Mouse (Mus musculus): ENCODE measurements at regions not wholly inside any gene's neighbourhood (a gene's known extent, or its start where the extent isn't known, plus 50 kb on each side); places are given as distances from the start of the nearest gene placed in this dataset.

DNA sequence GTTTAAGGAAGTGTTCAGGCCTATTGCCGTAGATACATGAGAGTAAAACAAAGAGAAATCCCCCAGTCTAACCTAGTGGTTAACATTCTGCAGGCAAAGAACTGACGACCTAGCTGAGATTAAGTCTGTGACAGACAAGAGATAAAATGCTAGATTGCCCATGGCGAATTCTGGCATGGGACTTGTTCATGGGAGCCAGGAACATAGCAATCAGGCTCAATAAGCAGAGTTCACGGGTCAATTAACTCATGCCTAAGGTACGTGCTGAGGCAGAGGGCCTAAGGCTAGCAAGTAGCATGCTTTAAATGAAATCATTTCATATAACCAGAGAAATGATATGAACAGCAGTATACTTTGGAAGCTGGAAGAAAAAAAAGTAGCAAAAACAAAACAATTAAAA, 1119.2 kb upstream of the Adgrl2 start:
- no peak for DNase-seq (ENCODE audit: inconsistent ontology term)

DNA sequence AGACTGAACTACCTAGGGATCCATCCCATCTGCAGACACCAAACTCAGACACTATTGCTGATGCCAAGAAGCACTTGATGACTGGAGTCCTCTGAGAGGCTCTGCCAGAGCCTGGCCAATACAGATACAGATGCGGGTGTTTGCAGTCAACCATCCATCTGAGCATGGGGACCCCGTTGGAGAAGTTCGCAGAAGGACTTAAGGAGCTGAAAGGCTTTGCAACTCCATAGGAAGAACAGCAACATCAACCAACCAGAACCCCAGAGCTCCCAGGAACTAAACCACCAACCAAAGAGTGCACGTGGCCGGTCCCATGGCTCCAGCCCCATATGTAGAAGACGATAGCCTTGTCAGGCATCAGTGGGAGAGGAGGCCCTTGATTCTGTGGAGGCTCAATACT, 1121.9 kb upstream of the Adgrl2 start:
- DNase-seq (ENCODE audit: inconsistent ontology term): no peak

DNA sequence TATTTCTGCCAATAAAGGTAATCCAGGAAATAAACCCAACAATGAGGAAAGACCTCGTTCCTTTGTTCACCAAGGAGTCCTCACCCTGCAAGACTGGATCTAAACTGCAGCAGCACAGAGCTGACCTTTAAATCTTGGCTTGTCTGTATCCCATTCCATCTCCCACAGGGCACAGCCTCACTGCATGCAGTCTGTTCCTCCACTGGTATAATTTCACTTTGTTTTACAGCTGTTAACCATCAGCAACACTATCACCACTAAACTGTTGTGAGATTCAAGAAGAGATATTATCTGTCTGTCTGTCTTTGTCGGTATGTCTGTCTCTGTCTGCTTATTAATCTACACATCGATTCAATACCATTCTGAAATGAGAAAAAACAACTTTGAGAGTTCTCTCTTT, 1129.5 kb upstream of the Adgrl2 start:
- no peak for DNase-seq (ENCODE audit: inconsistent ontology term)

DNA sequence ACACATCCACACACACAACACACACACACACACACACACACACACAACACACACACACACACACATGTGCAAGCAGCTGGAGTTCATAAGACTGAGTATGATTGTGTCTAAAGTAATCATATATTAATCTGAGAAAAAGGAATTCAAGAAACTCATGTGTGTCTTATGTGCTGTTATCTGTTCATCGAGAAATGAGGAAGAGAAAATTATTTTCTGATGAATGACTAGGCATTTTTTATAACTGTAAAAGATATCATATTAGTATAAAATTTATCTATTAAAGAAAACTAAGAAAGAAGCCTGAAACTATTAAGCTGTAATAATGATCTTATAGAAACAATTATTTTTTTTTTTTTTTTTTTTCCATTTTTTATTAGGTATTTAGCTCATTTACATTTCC, 1156.3 kb upstream of the Adgrl2 start:
- DNase-seq (ENCODE audit: inconsistent ontology term): no peak

DNA sequence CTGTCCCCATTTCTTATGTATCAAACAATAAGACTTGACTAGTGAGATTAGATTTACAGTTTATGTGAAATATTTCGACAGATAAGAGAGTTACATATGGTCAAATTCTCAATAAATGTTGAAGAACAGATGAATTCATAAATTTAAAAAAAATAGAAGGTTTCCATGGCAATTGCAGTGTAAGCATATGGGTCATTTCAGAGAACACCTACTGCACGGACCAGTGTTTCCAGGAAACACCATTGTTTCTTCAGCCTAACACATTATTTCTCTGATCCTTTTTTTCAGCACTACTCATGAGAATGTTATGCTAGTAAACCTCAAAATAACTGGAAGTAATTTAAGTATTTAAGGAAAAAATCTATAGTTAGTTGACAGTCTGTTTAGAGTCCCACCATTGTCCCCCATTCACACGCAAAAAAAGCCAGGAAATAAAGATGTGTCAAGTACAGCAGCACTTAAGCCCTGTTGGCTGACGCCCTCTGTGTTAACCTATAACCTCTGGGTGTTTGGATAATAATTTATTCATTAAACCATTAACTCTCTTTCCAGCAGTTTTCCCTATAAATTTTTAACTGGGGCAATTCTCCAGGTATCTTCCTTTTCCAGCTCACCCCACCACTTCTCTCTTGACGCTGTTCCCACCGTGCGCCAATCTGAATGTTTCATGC, 1160.9 kb upstream of the Adgrl2 start:
- DNase-seq (ENCODE audit: inconsistent ontology term): no peak

DNA sequence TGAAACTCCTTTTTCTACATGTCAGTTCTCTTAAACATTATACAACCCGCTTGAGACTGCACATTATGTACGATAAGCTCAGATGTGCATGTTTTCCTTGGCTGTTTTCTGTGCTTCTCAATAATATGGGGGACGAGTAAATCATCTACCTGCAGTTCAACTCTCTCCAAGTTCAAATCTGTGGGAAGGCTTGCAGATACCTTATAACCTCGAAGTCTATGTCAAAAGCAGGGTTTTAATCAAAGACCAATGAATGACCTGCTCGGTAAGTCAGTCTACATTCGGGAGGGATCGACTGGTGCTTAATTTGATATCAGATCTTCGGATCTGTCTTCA, 1161.4 kb upstream of the Adgrl2 start:
- no peak for DNase-seq (ENCODE audit: inconsistent ontology term)

DNA sequence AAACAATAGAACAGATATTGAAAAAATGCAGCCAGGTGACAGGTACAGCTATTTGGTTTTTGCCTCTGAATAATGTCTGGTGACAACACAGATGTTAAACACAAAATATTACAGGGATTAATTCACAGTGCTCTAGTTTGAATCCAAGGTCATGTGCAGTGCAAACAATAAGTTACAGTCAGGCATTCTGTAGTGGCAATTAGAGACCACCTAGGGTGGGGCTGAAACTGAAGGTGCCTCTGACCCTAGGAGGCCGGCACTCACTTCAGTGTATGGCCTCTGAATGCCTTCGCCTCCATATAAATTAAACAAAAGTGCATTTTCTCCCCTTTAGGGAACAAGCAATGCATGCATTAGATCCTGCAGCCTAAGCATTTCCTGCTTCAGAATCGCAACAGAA, 1162.5 kb upstream of the Adgrl2 start:
- DNase-seq (ENCODE audit: inconsistent ontology term): no peak

DNA sequence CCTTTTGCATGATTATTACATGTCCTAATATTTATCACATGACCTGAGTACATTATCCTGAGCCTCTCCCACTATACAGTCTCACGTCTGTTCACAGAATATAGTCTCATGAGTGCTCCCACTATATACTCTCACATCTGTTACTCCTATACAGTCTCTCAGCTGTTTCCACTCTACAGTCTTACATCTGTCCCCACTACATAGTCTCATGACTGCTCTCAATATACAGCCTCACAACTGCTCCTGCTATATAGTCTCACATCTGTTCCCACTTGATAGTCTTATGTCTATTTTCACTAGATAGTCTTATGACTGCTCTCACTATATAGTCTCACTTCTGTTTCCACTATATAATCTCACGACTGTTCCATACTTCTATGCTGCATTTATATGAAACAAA, 1195.5 kb upstream of the Adgrl2 start:
- no peak for DNase-seq (ENCODE audit: inconsistent ontology term)

DNA sequence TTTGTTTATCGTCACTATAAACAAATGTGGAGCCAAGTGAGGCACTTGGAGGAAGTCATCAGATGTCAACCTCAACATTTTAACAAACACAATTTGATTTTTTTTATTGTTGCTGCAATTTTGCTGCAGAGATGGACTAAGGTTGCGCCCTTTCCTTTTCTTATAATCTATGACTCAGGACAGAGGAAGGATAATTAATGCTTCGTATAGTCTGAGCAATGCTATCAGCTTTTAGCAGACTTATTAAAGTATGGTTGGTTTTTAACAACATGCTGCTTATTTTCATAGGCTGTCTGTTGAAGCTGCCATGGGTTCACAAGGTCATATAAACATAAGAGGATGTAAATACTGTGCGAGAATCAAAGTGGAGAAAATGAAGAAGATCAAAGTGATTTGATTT, 1202.8 kb upstream of the Adgrl2 start:
- no peak for DNase-seq (ENCODE audit: inconsistent ontology term)

DNA sequence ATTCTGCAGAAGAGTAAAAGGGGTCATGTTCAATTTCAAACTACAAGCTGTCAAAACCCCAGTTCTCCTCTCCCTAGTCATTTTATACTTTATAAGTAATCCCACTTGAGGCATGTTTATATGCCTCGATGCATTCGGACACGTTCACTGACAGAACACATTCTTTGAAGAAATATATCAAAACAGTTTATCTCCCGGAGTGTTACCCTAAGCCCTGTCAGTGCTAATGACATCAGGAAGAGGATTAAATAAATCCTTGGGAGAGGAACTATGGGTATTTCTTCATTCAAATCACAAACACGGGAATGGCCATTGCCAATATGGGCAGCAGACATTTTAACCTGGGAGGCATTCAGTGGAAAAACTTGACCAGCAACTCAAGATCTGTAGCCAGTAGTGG, 1208.1 kb upstream of the Adgrl2 start:
- DNase-seq (ENCODE audit: inconsistent ontology term): no peak

DNA sequence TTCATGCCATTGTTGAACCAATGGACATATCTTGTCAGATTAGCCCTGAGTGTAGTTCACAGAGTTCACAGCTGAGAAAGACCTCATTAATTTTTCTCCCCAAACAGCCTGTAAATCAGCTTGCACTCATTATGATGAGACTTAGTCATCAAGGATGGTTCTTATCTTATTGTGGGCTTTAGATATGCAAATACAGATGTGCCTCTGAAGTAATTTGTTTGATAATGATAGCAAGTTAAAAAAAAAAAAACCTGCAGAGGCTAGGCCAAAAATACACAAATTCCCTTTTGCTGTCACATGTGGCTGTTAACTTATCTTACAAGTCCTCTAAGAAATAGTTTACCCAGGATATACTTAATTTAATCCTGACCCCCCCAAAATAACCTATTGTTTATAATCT, 1215.5 kb upstream of the Adgrl2 start:
- no peak for DNase-seq (ENCODE audit: inconsistent ontology term)

DNA sequence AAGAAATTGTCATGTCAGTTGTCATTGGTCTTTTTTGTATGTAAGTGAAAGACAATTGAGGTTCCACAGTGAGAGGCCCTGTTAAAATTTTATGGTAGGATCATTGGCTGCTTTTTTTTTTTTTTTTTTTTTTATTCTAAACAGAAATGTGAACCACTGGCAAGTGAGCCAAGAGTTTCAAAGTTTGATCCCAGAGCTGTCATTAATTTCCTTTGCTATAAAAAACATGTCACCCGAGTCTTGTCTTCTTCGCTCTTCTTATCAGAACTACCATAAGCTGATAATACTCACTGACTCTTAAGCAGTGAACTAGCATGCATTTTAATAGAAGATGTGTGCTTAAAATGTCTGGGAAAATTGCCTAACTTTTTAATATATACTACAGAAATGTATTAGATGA, 1204.4 kb upstream of the Adgrl4 start:
- no peak for DNase-seq (ENCODE audit: inconsistent ontology term)

DNA sequence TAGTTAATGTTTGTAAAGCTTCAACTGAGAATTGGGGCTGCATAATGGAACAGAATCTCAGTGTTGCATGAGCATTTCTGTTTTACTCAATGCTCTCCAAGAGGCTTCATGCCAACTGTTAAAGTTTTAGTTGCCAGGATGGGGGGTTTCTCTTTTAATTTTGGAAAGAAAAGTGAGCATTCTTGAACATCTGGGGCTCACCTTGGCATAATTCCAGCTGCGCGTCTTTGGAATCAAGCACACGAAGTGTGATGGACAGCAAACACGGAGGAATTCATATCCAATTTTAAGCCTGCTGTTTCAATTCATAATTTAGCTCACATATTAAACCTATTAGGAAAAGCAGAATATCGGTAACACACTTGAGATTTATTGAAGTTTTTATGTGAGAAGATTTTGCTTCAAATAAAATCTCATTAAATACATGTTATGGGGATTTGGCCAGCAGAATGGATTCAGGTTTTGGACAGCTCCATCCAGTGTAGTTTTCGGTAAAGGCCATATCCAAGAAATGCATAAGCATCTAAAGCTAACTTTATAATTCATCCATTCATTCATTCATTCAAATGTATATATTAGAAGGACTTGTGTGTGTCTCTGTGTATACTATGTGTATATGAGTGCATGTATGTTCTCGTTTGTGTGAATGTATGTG, 1200.6 kb upstream of the Adgrl4 start:
- DNase-seq (ENCODE audit: inconsistent ontology term): no peak

DNA sequence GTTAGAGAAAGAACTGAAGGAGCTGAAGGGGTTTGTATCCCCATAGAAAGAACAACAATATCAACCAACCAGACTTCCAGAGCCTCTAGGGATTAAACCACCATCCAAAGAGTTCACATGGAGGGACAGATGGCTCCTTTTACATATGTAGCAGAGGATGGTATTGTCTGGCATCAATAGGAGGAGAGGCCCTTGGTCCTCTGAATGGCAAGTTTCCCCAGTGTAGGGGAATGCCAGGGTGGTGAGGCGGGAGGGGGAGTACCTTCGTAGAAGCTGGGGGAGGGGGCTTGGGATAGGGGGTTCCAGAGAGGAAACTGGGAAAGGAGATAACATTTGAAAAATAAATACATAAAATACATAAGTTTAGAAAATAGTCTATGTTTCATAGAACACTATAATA, 1162.6 kb upstream of the Adgrl4 start:
- DNase-seq (ENCODE audit: inconsistent ontology term): no peak

DNA sequence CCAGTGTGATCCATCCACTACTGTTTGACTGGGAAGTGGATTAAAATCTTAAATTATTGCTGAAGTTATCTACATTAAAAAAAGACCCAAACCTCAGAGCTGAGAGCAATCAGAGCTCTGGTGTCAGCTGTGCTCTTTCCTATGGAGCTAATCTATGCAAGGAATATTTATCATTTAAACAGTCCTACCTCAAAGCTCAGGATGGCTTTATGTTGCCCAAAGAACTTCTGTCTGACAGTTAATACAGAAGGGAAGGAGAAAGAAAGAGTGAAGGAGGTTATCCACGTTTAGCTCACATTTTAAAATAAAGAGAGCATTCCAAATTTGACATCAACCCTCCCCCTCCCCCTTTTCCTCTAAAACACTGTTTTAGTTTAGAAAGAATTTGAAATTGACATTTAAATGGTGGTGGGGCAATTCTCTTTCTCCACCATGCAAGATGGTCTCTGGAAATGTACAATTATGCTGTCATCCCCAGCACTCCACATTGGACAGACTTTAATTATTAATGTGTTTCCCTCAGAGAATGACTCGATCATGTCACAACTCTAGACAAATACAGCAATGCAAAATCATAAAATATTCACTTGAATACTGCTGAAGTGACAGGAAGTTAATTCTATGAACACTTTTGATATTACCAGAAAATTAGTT, 1141.5 kb upstream of the Adgrl4 start:
- no peak for DNase-seq (ENCODE audit: inconsistent ontology term)

DNA sequence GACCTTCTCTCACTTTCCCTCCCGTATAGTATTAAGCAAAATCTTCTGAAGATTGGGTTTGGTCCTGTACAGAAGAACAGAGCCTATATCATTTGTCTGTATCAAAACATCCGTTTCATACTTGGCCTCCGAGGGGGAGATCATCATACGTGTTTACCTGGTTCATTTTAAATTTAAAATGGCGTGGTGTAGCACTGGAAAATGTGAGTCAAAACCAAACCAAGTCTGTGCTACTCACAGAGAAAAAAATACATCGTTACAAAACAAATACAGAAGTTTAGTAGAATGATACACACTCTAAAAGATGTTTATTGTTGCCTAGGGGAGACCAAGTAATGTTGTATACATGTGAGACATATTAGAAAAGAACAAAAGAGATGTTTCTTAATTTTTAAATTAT, 1108.9 kb upstream of the Adgrl4 start:
- no peak for DNase-seq (ENCODE audit: inconsistent ontology term)

DNA sequence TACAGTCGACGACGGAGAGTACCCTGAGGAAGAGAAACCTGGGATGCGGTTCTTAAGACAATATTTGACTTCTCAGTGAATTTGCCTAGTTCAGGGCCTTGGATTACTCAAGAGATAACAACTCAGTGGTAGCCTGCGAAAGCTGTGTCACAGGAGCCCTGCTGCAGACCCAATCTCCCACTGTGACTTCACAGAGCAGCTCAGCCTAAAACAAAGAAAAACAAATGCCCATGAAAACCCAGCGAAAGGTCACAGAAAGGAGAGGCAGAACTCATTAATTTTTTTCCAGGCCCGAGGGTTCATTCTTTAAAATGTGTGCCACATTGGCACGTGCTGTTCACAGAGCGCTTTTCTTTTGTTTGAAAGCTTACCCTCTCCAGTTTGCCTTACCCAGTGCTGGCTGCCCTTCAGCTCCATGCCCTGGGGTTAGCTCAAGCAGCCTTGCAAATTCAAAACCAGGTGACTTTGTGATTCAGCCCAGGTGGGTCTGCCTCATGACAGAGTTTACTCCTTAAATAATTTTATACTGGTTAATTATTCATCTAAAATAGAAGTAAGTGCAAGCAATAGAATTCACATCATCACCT, 1085.5 kb upstream of the Adgrl4 start:
- peak; percentile 31 for DNase-seq (ENCODE audit: inconsistent ontology term)

DNA sequence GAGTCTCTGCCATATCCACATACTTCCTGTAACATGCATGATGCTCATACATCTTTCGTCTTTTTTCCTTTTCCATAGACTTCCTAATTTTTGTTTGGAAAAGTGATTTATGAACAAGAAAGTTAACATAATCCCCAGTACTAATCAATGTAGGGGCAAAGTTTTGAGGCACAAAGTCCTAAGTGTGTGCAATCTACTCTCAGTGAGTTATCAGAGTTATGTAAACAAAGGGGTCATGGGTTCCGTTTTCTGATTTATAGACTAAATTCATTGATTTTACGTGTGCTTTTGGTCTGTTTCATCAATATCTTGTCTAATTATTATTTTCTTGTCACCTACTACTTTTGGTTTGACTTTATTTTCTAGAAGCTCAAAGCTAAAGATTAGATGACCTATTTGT, 1071.9 kb upstream of the Adgrl4 start:
- no peak for DNase-seq (ENCODE audit: inconsistent ontology term)

DNA sequence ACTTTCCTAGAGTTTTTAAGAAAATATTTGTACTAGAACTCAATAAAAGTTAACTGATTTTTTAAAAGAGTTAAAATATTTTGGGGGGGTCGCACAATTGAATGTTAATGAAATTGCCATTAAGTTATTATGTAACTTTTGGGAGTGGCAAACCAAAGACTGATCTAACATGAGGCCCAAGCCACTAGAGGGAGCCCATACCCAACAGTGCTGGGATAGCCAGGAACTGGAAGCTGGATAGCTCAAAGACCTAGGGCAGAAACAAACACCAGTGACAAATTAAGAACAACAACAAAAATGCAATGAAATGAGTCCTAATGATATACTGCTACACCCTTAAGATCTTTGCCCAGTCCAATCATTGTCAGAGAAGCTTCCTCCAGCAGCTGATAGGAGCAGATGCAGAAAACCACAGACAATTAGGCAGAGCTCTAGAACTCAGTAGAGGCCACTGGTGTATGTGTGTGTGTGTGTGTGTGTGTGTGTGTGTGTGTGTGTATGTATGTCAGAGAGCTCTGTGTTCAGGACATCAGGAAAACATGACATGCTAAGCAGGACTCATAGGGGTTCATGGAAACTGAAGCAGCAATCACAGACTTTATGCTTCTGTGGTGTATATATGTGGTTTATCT, 1052.6 kb upstream of the Adgrl4 start:
- peak; percentile 30 for DNase-seq (ENCODE audit: inconsistent ontology term)

DNA sequence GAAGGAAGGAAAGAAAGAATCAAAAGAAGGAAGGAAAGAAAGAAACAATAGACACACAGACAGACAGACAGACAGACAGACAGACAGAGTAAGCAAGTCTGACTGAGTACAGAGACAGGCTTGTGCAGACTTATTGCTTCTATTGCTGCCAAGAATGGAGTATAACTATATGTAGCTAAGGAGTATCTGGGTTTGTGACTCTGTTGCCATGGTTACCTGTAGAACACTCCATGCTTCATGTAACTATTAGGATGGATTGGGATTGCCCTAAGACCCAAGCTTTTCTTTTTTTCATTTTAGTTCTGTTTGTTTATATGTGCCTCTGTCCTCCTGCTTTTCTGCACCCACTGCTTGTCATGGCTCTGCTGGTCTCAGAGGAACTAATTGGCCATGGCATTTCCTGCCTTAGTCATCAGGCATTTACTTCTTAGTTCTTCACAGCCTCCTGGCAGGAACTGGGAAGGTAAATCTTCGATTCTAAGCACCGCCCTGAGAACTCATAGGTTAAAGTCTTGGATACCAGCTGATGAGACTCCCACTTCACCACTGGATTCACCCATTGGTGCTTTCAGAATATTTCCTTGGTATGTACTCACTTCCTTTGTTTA, 1035.9 kb upstream of the Adgrl4 start:
- DNase-seq (ENCODE audit: inconsistent ontology term): peak; percentile 4

DNA sequence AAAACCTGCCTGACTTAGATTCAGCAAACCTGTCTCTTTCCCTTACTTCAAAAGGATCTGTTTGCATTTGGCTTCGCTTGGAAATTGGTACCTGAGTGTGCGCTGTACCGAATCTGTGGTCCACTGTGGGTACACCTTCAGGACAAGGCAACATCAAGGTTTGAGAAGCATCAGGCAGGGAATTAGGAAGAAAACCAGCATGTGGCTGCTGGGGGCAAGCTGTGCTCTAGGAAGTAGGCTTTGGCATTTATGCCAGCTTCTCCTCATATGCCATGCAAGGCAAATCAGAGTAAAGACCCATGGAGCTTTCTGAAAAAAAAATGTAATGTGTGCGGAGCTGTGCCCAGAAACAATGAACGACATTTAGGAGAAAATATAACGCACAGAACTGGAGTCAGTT, 1031.6 kb upstream of the Adgrl4 start:
- DNase-seq (ENCODE audit: inconsistent ontology term): no peak

DNA sequence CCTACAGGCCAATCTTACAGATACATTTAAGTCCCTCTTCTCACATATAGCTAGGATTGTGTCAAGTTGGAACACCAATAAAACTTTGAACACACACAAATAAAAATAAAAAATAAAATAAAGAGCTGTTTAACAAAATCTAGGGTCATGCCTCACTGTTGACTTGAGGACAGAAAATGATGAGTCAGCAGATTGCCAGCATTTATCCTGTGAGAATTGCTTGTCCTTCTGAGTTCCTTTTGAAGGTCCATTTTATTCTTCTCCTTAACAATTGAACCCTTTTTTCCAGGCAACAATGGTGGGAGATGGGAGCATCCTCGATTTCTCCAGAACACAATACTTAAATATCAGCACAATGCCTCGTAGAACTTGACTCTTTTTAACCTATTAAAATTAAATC, 1022.4 kb upstream of the Adgrl4 start:
- no peak for DNase-seq (ENCODE audit: inconsistent ontology term)
